ENCODE assay signal across 10 mouse cellular contexts in genomic region chr7:98236686-98237359, GRCm38 (mm10). TPM values are rescaled to one million over a fixed set of nuclear protein-coding genes. Genes with fewer than 3 reads are reported as not detected.
DNase-seq lines count a peak whose midpoint lies in the region; ATAC-seq lines count a peak whose summit lies in the region.
"Had no signal": no experiment of that assay in that cellular context is flagged by ENCODE, and none has a peak within 500 bp of the region (broad histone marks: within the 10 kb centered on the region; RNA-seq: fewer than 3 reads in every experiment).

No protein-coding gene starts in this region.

- DNase-seq in lung, postnatal 10 days: peak; percentile 10
- DNase-seq in lung, adult 18-20 months: no peak
- DNase-seq in frontal cortex, postnatal 10 days (ENCODE audit: low spot score in 2 of 2): peak; percentile 12 to 23
- DNase-seq in layer of hippocampus, adult 9-11 months: peak; percentile 70
- DNase-seq in telencephalon, adult 2 months (ENCODE audit: low read depth, low spot score): peak; percentile 43
- no peak for DNase-seq in spleen, postnatal 36 days (ENCODE audit: low spot score in 2 of 2)
- no peak for DNase-seq in urinary bladder, postnatal 14 days (ENCODE audit: low spot score)
- DNase-seq: liver, embryonic 13.5 days had no signal

- H3K27me3 ChIP-seq in intestine, embryonic 15.5 days (replicated peaks): no peaks in the 10 kb centered on the region
- H3K27me3 ChIP-seq: liver, embryonic 13.5 days; neural tube, embryonic 13.5 days had no signal

- 71% methylated on average over 3 of the region's 3 CpGs for WGBS in intestine, embryonic 15.5 days

- no peak overlapping the region for H3K4me2 ChIP-seq in intestine, embryonic 15.5 days (replicated peaks)
- H3K4me2 ChIP-seq: liver, embryonic 13.5 days; neural tube, embryonic 13.5 days had no signal

- H3K4me3 ChIP-seq in intestine, embryonic 15.5 days (replicated peaks): no peak overlapping the region
- H3K4me3 ChIP-seq: liver, embryonic 13.5 days; neural tube, embryonic 13.5 days had no signal

- H3K9ac ChIP-seq in intestine, embryonic 15.5 days: no peak overlapping the region
- H3K9ac ChIP-seq: liver, embryonic 13.5 days; neural tube, embryonic 13.5 days had no signal

- H3K27ac ChIP-seq in intestine, embryonic 15.5 days: no peak overlapping the region
- H3K27ac ChIP-seq: liver, embryonic 13.5 days; neural tube, embryonic 13.5 days had no signal

- H3K4me1 ChIP-seq in intestine, embryonic 15.5 days (replicated peaks): no peaks in the 10 kb centered on the region
- H3K4me1 ChIP-seq: liver, embryonic 13.5 days; neural tube, embryonic 13.5 days had no signal

- no peaks in the 10 kb centered on the region; the same call in 1 of the 2 replicates for H3K9me3 ChIP-seq in intestine, embryonic 15.5 days
- H3K9me3 ChIP-seq: liver, embryonic 13.5 days; neural tube, embryonic 13.5 days had no signal

- H3K36me3 ChIP-seq in intestine, embryonic 15.5 days: no peaks in the 10 kb centered on the region
- H3K36me3 ChIP-seq: liver, embryonic 13.5 days; neural tube, embryonic 13.5 days had no signal

- ATAC-seq in intestine, embryonic 15.5 days: no peak

RNA-seq across cellular contexts. Expression of gene B3gnt6, which starts 37.5 kb away (rescaled TPM):
- 0.05 and 0.06 TPM in 2 replicates for polyA plus RNA-seq in intestine, embryonic 15.5 days (2015; fragmentation: Nextera tagmentation; extraction: Ambion mirVana)
- polyA plus RNA-seq: liver, embryonic 13.5 days had no signal

RNA-seq across cellular contexts. Expression of gene Capn5, which starts 58.7 kb away (rescaled TPM):
- polyA plus RNA-seq in intestine, embryonic 15.5 days (2015; fragmentation: Nextera tagmentation; extraction: Ambion mirVana): 10.2 TPM in 2 replicates

Comparison
In these comparisons a context has a peak if more than half of its experiments do, and no peak if none do; other contexts are left out.
1. DNase-seq: peak in lung, postnatal 10 days (single experiment), frontal cortex, postnatal 10 days (2 of 2), layer of hippocampus, adult 9-11 months (single experiment) and telencephalon, adult 2 months (single experiment); none in lung, adult 18-20 months (0 of 2), spleen, postnatal 36 days (0 of 2) and urinary bladder, postnatal 14 days (single experiment).